Mouse (Mus musculus) T-helper 2 cell (primary cell): ENCODE measurements at regions not wholly inside any gene's neighbourhood (a gene's known extent, or its start where the extent isn't known, plus 50 kb on each side); places are given as distances from the start of the nearest gene placed in this dataset.

Source experiments
- in situ Hi-C: fragments of 300-600 bp; cut with MboI, MseI; formaldehyde crosslinking; loops from one replicate; pipeline ENCODE4 v1.15.1; 2025; ENCODE audit warnings: high pct_unique_total_duplicates

DNA sequence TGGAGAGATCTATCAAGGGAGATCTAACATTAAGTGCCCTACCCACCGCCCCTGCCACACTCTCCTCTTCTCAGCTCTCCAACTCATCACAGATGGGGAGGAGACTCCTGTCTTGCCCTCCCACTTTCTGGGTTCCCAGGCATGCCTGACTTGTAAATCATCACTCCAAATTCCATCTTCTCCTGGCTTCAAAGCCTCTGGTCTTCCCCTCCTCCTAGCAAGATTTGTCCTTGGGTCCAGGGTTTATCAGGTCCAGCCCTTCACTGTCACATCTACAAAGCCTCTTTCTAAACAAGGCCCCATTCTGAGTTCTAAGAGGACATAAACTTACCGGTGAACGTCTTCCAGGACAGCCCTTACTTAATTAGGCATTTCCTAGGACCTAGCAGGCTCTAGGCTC, 73.3 kb upstream of the Col5a1 start:
- in situ Hi-C loops, result loop anchor here (5.0 kb wide), 1 partner anchor 99 kb away; no protein-coding TSS in a partner anchor

DNA sequence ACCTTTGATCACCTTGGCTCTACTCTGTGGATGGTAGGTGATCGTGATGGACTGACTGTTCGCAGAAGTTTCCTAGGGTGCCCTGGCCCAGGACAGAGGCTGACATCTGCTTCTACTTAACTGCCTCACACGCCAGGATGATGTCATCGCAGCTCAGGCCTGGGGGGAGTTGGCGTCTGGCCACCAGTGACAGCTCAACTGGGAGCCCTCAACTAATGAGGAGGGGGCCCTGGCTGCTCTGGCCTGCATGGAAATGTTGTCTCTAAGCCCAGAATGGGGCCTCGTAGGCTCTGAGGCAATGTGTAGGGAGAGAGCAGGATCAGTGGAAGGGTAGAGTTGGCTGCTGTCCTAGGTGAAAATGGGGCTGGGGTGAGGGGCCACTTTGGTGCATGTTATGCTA, 72.9 kb upstream of the Col5a1 start:
- in situ Hi-C loops, result loop anchor here (5.0 kb wide), 1 partner anchor 99 kb away; no protein-coding TSS in a partner anchor

DNA sequence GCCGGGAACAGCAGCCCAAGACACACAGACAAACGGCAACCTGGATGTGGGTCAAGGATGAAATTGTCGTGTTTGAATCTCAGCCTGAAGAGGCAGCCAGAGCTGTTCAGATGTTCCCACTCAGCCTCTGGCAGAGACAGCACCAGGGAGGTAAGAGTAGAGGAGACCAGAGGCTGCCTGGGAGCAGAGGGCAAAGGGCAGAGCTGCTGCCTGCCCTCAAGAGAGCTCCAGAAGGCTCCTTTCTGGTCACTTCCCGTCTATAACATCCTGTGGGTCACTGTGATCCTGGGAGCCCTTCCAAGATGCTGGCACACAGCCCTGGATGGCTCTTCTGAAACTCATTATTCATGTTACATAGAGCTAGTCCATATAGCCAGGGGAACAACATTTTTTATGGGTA, 67.6 kb upstream of the Col5a1 start:
- in situ Hi-C loops, result no loop called here

DNA sequence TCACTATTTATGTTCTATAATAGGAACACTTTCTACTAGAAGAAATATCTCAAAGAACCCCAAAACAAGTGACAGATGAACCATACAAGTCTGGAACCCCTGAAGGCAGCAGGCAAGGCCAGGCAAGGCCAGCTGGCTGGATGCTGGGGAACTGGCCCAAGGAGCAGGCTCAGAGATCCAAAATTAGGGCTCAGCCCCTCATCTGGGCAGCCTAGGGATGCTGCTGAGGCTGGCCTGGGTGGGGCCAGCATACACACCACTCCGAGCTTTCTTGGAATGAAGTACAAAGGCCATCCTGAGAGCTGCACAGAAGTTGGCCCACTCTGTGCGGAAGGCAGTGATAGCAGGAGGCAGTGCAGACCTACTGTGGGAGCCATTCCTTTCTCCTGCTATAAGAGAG, 59.4 kb upstream of the Col5a1 start:
- in situ Hi-C loops, result no loop called here

DNA sequence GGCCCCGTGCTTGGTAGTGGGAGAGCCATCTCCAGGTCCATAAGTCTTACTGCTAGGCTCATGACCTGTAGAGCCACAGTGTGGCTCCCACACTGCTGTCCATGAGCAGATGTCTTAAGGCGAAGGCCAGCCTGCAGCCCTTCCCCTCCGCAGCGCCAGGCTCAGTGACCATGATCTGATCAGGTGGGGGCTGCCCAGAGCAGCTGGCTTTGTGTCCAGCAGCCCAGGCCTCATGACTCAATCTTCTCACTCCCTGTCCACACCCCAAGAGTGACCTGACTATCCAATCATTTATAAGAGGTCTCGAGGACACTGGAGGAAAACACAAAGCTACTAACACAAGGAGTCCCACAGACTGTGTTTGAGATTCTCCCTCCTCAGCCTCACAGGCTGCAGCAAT, 58.6 kb upstream of the Col5a1 start:
- in situ Hi-C loops, result no loop called here

DNA sequence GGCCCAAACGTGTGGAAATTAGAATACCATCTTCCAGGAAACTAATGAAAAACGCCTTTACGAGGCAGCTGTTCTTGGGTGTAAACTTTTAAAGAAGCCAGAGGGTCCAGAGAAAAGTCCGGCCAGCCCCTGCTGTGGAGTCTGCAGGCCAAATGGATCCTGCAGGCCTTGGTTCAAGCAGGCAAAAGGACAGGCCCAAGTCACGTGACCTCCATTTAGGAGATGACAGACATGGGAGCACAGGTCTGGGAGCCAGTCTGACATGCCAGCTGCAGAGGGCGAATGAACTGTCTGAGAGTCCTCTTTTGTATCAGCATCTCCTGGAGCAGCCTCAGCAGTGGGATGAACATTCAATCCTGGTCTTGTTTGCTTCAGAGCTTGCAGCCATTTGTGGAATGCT, 58.0 kb upstream of the Col5a1 start:
- in situ Hi-C loops, result no loop called here

DNA sequence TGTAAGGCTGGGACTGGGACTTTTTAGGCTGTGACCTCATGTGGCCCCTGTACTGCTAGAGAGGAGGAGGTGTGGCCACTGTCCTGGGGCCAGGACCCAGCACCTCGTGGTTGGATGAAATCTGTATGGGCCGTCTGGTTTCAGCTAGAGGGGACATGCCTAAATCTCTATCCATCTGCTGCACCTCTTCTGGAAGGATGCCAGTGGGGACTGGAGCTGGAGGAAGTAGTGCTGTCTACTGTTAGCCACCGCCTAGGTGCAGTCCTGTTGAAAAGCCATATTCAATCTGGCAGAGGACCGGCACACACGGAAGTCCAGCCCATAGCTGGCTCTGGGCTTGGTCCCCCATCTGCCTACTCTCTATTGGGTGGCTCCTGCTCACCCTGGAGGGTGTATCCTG, 56.7 kb upstream of the Col5a1 start:
- in situ Hi-C loops, result no loop called here

DNA sequence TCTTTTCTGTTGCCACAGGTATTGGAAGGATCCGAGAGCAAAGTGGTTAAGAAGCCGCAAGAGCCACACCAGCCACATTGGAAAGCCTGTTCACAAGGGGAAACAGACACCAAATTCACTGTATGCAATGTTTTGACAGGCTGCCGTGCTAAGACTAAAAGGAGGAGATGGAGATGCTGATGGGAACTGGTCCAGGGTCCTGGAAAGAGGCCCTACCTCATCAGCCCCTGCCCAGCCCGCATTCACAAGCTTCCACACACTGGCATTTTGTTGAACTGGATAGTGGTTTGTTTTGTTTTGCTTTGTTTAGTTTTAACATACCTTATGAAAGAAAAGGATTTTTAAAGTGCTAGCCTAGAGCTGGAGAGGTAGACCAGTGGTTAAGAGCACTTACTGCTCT, 51.3 kb upstream of the Col5a1 start:
- in situ Hi-C loops, result no loop called here

DNA sequence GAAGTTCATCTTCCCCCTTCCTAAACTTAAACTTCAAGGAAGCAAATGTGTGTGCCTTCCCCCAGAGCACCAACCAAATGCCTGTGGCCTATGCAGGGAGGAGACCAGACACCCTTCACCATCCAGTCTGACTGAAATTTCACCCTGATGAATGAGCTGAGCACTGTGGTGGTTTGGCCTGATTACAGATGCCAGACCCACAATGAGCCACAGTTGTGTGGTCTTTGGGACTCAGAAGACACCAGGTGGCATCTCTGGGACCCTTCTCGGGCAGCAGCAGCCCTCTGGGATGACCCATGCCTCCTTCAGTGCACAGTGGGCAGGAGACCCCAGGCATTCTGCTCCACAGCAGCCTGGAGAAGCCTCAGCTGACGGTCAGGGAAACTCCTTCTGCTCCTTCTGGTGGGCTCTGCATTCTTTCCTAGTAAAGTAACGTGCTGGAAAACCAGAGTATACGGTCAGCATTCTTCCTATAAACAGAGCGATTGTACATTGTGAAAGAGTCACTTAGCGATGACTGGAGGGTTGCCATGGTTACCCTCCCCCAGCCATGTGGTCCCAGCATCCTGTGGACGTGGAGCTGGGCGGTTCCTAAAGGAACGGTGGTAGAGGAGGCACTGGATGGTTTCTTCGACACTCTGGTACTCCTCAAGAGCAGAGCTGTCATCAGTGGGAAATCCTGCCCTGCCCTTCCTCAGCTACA, 50.3 kb upstream of the Col5a1 start:
- in situ Hi-C loops, result no loop called here
